Mouse (Mus musculus) cerebellum, adult 9-10 months (tissue): ENCODE results near the gene Slc44a1.

Experiments used
- DNase-seq: peaks from one replicate; pipeline ENCODE4 v3.0.0; 2022

Gene Slc44a1

GRCm38 (mm10) chr4:53539929-53540328, 99.7 kb downstream of the Slc44a1 start:
- DNase-seq, result no peak

- DNase-seq, result no peak
These were observed 103.2 kb downstream of the Slc44a1 start for GRCm38 (mm10) chr4:53543421-53543820.

GRCm38 (mm10) chr4:53544889-53545288, 104.7 kb downstream of the Slc44a1 start:
- DNase-seq, result no peak

GRCm38 (mm10) chr4:53547381-53547780, 107.2 kb downstream of the Slc44a1 start:
- no peak for DNase-seq

GRCm38 (mm10) chr4:53549375-53549774, 109.2 kb downstream of the Slc44a1 start:
- peak; percentile 53 for DNase-seq

GRCm38 (mm10) chr4:53564618-53565017, 124.4 kb downstream of the Slc44a1 start:
- DNase-seq, result no peak

- DNase-seq, result no peak
These were observed 126.9 kb downstream of the Slc44a1 start for GRCm38 (mm10) chr4:53567065-53567464.

GRCm38 (mm10) chr4:53575558-53575957, 135.3 kb downstream of the Slc44a1 start:
- no peak for DNase-seq

GRCm38 (mm10) chr4:53587676-53588075, 147.5 kb downstream of the Slc44a1 start:
- DNase-seq, result no peak

GRCm38 (mm10) chr4:53588936-53589335, 148.7 kb downstream of the Slc44a1 start:
- DNase-seq, result no peak

- DNase-seq, result no peak
These were observed 149.3 kb downstream of the Slc44a1 start for GRCm38 (mm10) chr4:53589466-53589865.

GRCm38 (mm10) chr4:53590163-53590562, 149.9 kb downstream of the Slc44a1 start:
- DNase-seq, result no peak

GRCm38 (mm10) chr4:53590691-53591447, 150.7 kb downstream of the Slc44a1 start:
- DNase-seq, result no peak

GRCm38 (mm10) chr4:53591536-53591935, 151.3 kb downstream of the Slc44a1 start:
- no peak for DNase-seq

GRCm38 (mm10) chr4:53591941-53592340, 151.7 kb downstream of the Slc44a1 start:
- DNase-seq, result no peak

- DNase-seq, result no peak
These were observed 152.2 kb downstream of the Slc44a1 start for GRCm38 (mm10) chr4:53592386-53592785.

- DNase-seq, result peak; percentile 84
These were observed 154.0 kb downstream of the Slc44a1 start for GRCm38 (mm10) chr4:53594204-53594603.

- DNase-seq, result no peak
These were observed 155.2 kb downstream of the Slc44a1 start for GRCm38 (mm10) chr4:53595246-53596062.

- no peak for DNase-seq
These were observed 156.1 kb downstream of the Slc44a1 start for GRCm38 (mm10) chr4:53596063-53596895.

- DNase-seq, result no peak
These were observed 160.2 kb downstream of the Slc44a1 start for GRCm38 (mm10) chr4:53600462-53600861.

GRCm38 (mm10) chr4:53614576-53615225, 174.5 kb downstream of the Slc44a1 start:
- no peak for DNase-seq

GRCm38 (mm10) chr4:53617968-53618367, 177.8 kb downstream of the Slc44a1 start:
- no peak for DNase-seq

- DNase-seq, result no peak
These were observed 179.9 kb downstream of the Slc44a1 start for GRCm38 (mm10) chr4:53620104-53620503.
